Mouse (Mus musculus): ENCODE measurements around the gene Bmper. TPM values are rescaled to one million over a fixed set of nuclear protein-coding genes. Genes with fewer than 3 reads are reported as not detected.

Gene Bmper
- polyA plus RNA-seq (2015; fragmentation: Nextera tagmentation; extraction: Ambion mirVana): 0.60 and 0.72 TPM in 2 replicates

GRCm38 (mm10) chr9:23222841-23223548 lies at the start of gene Bmper:
Gene Bmper, plus strand, starts transcription at chr9:23223076.
- WGBS (ENCODE audit: insufficient replicate concordance): under 1% methylated on average over 60 of the region's 86 CpGs
- Histone ChIP-seq H3K27ac (ENCODE audit: low read depth) (peak within 1 kb of the TSS; percentile 34; the same call in 1 of the 2 replicates), H3K27me3 (ENCODE audit: insufficient read depth, low read length) (peaks cover 45% of the 10 kb centered on the region)

GRCm38 (mm10) chr9:23177476-23177875 lies 45.4 kb upstream of the Bmper start:
- Histone ChIP-seq H3K9me3 (ENCODE audit: low read length) (no peaks in the 10 kb centered on the region), H3K36me3 (replicated peaks; ENCODE audit: insufficient read depth, low read length) (no peaks in the 10 kb centered on the region), H3K27me3 (ENCODE audit: insufficient read depth, low read length) (no peaks in the 10 kb centered on the region), H3K4me1 (ENCODE audit: insufficient read depth) (no peaks in the 10 kb centered on the region), H3K4me3 (ENCODE audit: low read depth, low read length) (no peak overlapping the region), H3K27ac (ENCODE audit: low read depth) (no peak overlapping the region), H3K4me2 (ENCODE audit: low read depth, low read length) (no peak overlapping the region), H3K9ac (replicated peaks) (no peak overlapping the region)
- DNase-seq: no peak
- TF ChIP-seq CTCF (IDR thresholded peaks at IDR 0.05; ENCODE audit: low read depth) (no peak), EP300 (IDR thresholded peaks at IDR 0.05; ENCODE audit: low read depth) (no peak)
- no peak for ATAC-seq
- WGBS (ENCODE audit: insufficient replicate concordance): 68% methylated on average over 4 of the region's 4 CpGs

More at GRCm38 (mm10) chr9:23222841-23223548, at the start of gene Bmper:
- H3K36me3 ChIP-seq (replicated peaks; ENCODE audit: insufficient read depth, low read length): no peaks in the 10 kb centered on the region
- H3K4me2 ChIP-seq (ENCODE audit: low read depth, low read length): peak within 1 kb of the TSS; percentile 79
- peak; percentile 73 for ATAC-seq
- peak within 1 kb of the TSS; percentile 56 for H3K4me3 ChIP-seq (ENCODE audit: low read depth, low read length)
- H3K4me1 ChIP-seq (ENCODE audit: insufficient read depth): no peaks in the 10 kb centered on the region; the same call in 1 of the 2 replicates
- H3K9ac ChIP-seq (replicated peaks): peak within 1 kb of the TSS; percentile 53
- H3K9me3 ChIP-seq (ENCODE audit: low read length): no peaks in the 10 kb centered on the region
- TF ChIP-seq CTCF (IDR thresholded peaks at IDR 0.05; ENCODE audit: low read depth): no peak
- no peak for TF ChIP-seq EP300 (IDR thresholded peaks at IDR 0.05; ENCODE audit: low read depth)
- peak; percentile 60 for DNase-seq

GRCm38 (mm10) chr9:23187181-23187580 lies 35.7 kb upstream of the Bmper start:
- H3K27ac ChIP-seq (ENCODE audit: low read depth): no peak overlapping the region
- H3K4me1 ChIP-seq (ENCODE audit: insufficient read depth): no peaks in the 10 kb centered on the region
- ATAC-seq (no peak), DNase-seq (no peak)
- no peak overlapping the region for H3K9ac ChIP-seq (replicated peaks)
- TF ChIP-seq CTCF (IDR thresholded peaks at IDR 0.05; ENCODE audit: low read depth): no peak
- no peak for TF ChIP-seq EP300 (IDR thresholded peaks at IDR 0.05; ENCODE audit: low read depth)
- no peaks in the 10 kb centered on the region for H3K36me3 ChIP-seq (replicated peaks; ENCODE audit: insufficient read depth, low read length)
- H3K4me3 ChIP-seq (ENCODE audit: low read depth, low read length): no peak overlapping the region
- WGBS (ENCODE audit: insufficient replicate concordance): 52% methylated on average over 4 of the region's 4 CpGs
- H3K9me3 ChIP-seq (ENCODE audit: low read length): no peaks in the 10 kb centered on the region
- H3K27me3 ChIP-seq (ENCODE audit: insufficient read depth, low read length): no peaks in the 10 kb centered on the region
- no peak overlapping the region for H3K4me2 ChIP-seq (ENCODE audit: low read depth, low read length)

GRCm38 (mm10) chr9:23188136-23188535 lies 34.7 kb upstream of the Bmper start:
- TF ChIP-seq CTCF (IDR thresholded peaks at IDR 0.05; ENCODE audit: low read depth) (no peak), EP300 (IDR thresholded peaks at IDR 0.05; ENCODE audit: low read depth) (no peak)
- Histone ChIP-seq H3K36me3 (replicated peaks; ENCODE audit: insufficient read depth, low read length) (no peaks in the 10 kb centered on the region), H3K27ac (ENCODE audit: low read depth) (no peak overlapping the region), H3K9me3 (ENCODE audit: low read length) (no peaks in the 10 kb centered on the region), H3K4me3 (ENCODE audit: low read depth, low read length) (no peak overlapping the region), H3K4me2 (ENCODE audit: low read depth, low read length) (no peak overlapping the region), H3K4me1 (ENCODE audit: insufficient read depth) (no peaks in the 10 kb centered on the region), H3K9ac (replicated peaks) (no peak overlapping the region), H3K27me3 (ENCODE audit: insufficient read depth, low read length) (no peaks in the 10 kb centered on the region)
- ATAC-seq (no peak), DNase-seq (no peak)
- WGBS (ENCODE audit: insufficient replicate concordance): 72% methylated on average over 4 of the region's 4 CpGs

GRCm38 (mm10) chr9:23190950-23191349 lies 31.9 kb upstream of the Bmper start:
- TF ChIP-seq EP300 (IDR thresholded peaks at IDR 0.05; ENCODE audit: low read depth) (no peak), CTCF (IDR thresholded peaks at IDR 0.05; ENCODE audit: low read depth) (no peak)
- Histone ChIP-seq H3K36me3 (replicated peaks; ENCODE audit: insufficient read depth, low read length) (no peaks in the 10 kb centered on the region), H3K4me1 (ENCODE audit: insufficient read depth) (no peaks in the 10 kb centered on the region), H3K27me3 (ENCODE audit: insufficient read depth, low read length) (no peaks in the 10 kb centered on the region), H3K4me2 (ENCODE audit: low read depth, low read length) (no peak overlapping the region), H3K9ac (replicated peaks) (no peak overlapping the region), H3K4me3 (ENCODE audit: low read depth, low read length) (no peak overlapping the region), H3K9me3 (ENCODE audit: low read length) (no peaks in the 10 kb centered on the region), H3K27ac (ENCODE audit: low read depth) (no peak overlapping the region)
- no peak for ATAC-seq
- WGBS (ENCODE audit: insufficient replicate concordance): 74% methylated on average over 1 of the region's 1 CpGs
- DNase-seq: no peak

- ATAC-seq (no peak), DNase-seq (no peak)
- TF ChIP-seq CTCF (IDR thresholded peaks at IDR 0.05; ENCODE audit: low read depth): no peak
- no peak for TF ChIP-seq EP300 (IDR thresholded peaks at IDR 0.05; ENCODE audit: low read depth)
- WGBS (ENCODE audit: insufficient replicate concordance): 83% methylated on average over 2 of the region's 2 CpGs
- Histone ChIP-seq H3K27me3 (ENCODE audit: insufficient read depth, low read length) (no peaks in the 10 kb centered on the region), H3K4me3 (ENCODE audit: low read depth, low read length) (no peak overlapping the region), H3K36me3 (replicated peaks; ENCODE audit: insufficient read depth, low read length) (no peaks in the 10 kb centered on the region), H3K4me2 (ENCODE audit: low read depth, low read length) (no peak overlapping the region), H3K27ac (ENCODE audit: low read depth) (no peak overlapping the region), H3K9me3 (ENCODE audit: low read length) (no peaks in the 10 kb centered on the region), H3K9ac (replicated peaks) (no peak overlapping the region), H3K4me1 (ENCODE audit: insufficient read depth) (no peaks in the 10 kb centered on the region)
Measured at GRCm38 (mm10) chr9:23191431-23191830, 31.4 kb upstream of the Bmper start.

Measured in liver, postnatal 0 days (tissue).